Mouse (Mus musculus) natural killer cell, adult 2 months (primary cell): Measurements from ENCODE around the gene Unc119.

Source experiments
- DNase-seq, 2 experiments: peaks; one replicate each; pipeline ENCODE4 v3.0.0; 2022; ENCODE audit warnings: low spot score in 2 of 2

Unc119 gene

DNA sequence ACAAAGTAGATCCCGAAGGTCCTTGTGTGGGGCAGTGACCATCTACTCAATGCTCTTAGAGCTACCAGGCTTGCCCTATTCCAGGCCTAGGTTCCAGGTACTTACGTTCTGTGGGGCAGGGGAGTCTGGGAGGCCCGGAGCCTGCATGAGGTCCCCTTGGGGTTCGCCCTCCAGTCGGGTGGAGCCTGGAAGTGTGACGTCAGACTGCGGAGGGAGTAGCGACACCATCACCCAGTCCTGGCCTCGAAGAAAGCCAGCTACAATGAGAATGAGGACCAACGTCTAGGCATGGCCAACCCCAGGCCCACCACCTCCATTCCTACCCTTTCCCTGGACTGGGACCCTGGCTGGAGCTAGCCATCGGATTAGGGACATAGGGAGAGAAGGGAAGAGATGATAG lies 28.4 kb downstream of the Unc119 start:
- DNase-seq = no peak

DNA sequence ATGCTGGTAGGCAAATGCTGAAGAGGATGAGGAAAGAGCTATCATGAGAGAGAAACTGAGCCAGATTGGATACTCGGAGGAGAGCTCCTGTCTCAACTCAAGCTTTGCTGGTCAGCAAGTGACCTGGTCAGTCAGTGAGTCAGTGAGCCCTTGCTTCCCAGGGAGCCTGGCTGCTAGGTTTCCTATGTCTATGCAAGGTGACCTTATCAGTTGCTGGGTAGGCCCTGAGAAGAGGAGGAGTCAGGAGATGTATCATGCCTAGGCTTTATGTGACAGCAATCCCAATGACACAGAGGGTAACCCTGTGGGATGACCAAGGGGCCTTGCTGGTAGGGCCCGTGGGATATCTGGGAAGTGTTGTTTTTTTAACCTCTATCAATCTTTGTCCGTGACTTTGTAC lies 28.9 kb downstream of the Unc119 start:
- DNase-seq = no peak

DNA sequence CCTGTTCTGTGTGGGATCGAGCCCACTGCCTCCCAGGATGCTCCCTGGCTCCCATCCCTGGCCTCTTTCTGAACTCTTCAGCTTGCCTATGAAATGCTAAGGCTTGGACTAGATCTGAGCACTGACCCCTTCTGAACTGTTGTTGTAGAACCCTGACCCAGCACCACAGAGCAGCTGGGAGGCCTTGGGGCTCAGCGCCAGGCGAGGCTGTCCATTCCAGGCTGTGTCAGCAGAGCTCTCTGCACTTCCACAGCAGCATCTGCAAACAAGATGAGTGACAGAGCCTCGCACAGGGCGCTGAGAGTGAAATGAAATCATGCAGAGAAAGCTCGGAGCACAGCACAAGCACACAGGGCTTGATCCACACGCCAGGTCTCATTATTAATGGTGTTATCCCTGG lies 29.3 kb downstream of the Unc119 start:
- DNase-seq = no peak

DNA sequence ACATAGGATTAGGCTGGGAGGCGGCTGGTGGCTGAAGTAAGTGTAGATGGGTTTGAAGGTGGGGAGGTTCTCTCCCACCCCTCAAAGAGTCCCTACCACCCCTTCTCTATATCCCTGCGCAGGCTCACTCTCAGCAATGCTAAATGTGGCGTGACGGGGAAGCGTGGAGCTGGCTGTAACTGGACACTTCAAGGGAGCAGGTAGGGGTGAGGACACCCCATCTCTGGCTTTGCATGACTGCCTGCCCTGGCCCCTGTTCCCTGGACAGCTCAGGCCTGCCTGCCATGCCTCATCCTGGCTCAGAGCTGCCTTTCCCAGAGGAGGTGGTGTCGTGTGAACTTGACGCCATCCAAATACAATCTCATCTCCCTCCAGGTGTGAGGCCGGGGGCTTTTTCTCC lies 30.9 kb downstream of the Unc119 start:
- DNase-seq = no peak

- no peak for DNase-seq
These were observed 34.4 kb downstream of the Unc119 start for GRCm38 (mm10) chr11:78377549-78378159.

- DNase-seq = no peak
These were observed 37.1 kb downstream of the Unc119 start for GRCm38 (mm10) chr11:78380351-78380750.

- DNase-seq = no peak
These were observed 37.7 kb downstream of the Unc119 start for GRCm38 (mm10) chr11:78380996-78381395.

DNA sequence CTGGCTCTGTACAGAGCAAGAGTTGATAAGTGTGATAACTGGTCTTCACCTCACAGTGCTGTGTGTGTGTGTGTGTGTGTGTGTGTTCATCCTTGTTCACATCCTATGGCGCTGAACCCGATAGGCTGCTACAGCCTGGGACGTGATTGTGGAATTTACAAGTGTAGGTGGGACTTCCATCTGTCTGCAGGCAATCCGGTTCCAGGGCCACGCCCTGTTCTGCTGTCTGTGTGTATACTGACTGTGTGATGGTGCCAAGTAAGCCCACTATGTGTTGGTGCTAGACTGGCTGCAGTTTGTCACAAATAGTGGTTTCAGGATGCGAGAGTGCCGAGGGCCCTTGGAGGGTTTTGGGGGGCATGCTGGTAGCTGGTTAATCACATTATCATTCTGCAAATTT lies 39.0 kb downstream of the Unc119 start:
- no peak for DNase-seq

DNA sequence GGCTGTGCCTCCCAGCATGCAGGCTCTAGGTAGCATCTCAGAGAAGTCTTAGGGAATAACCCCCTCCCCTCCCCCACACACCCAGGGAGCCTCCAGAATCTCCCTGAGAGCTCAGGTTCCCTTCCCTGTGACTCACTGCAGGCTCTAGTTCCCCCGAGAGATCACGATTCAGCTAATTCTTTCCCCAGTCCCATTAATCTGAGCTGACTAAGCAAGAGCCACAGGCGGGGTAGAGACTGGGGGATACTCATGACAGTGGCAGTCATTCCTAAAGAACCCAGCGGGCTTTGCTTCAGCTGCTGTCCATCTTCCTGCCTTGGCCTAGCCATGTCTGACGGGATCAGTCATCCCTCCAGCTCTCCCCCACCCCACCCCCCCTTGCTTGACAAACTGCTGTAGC lies 39.4 kb downstream of the Unc119 start:
- DNase-seq = no peak

GRCm38 (mm10) chr11:78385776-78386175 lies 42.5 kb downstream of the Unc119 start:
- no peak for DNase-seq

- no peak for DNase-seq
These were observed 43.3 kb downstream of the Unc119 start, which contains the start of gene Foxn1 for GRCm38 (mm10) chr11:78386508-78387043. TSS of gene Foxn1 (minus strand) at chr11:78386558.

GRCm38 (mm10) chr11:78392728-78393127 lies 49.4 kb downstream of the Unc119 start:
- DNase-seq = no peak

GRCm38 (mm10) chr11:78396950-78397349 lies 53.7 kb downstream of the Unc119 start:
- DNase-seq = no peak

DNA sequence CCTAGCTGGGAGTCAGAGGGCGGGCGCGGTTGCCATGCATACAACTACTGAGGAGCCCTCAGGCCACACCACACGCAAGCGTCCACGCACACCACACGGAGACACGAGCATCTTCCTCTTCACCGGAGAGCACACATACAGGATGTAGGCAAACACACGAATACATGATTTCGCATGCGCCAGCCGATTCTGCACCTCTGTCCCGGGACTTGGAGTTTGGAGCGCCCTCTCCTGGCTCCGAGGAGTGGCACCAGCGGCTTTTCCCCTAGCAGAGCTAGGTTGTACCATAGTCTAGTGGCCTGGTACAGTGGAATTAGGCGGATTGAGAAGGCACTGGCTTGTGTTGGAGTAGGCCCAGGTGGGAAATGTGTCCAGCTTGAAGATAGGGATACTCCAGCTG lies 54.1 kb downstream of the Unc119 start:
- peak; percentile 44 to 68 for DNase-seq

DNA sequence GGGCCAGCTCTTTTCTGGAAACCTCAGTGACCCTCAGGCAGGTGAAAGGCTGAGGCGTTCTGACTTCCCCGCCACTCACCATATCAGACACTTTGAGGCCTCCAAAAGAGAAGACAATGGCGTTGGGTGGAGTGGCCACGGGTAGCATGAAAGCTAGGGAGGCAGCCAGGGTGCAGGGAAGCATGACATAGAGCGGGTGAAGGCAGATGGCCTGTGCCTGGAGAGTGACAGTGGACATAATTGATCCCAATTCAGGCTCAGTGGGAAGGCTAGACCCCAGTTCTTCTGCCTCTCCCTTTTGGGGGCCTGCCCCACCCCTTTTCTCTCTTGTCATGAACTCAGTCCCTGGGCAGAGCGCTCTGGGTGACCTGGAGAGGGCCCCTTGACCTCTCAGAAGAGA lies 54.9 kb downstream of the Unc119 start:
- no peak for DNase-seq
